Mouse (Mus musculus): ENCODE results near the gene Exoc3l2. TPM values are rescaled to one million over a fixed set of nuclear protein-coding genes. Genes with fewer than 3 reads are reported as not detected.
A peak's percentile ranks its signal among the peaks of the same experiment; 100 is the strongest.

Gene Exoc3l2
- polyA plus RNA-seq, 1 experiment from 2014 or later = 2.2 TPM

DNA sequence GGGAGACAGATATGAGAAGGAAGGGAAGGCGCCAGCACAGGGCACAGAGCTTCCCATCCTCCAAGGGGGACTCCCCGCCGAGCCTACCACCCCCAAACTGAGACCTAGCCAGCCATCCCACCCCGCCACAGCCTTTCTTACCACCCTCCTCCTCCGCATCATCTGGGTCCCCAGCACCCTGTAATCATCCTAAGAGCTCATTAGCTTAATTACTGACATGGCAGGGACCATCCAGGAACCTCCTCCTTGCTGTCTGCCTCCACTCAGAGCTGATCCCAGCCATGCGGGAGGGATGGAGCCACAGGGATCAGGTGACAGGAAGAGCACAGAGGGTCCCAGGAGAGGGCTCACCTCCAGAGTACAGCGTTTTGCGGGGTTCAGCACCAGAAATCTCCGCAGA, 26.1 kb upstream of the Exoc3l2 start:
- no peak overlapping the region for H3K4me2 ChIP-seq
- no peak for ATAC-seq (ENCODE audit: insufficient read depth)
- 81% methylated on average over 9 of the region's 9 CpGs for WGBS
- no peak for DNase-seq
- H3K27ac ChIP-seq (ENCODE audit: low read depth) = no peak overlapping the region
- no peaks in the 10 kb centered on the region for H3K27me3 ChIP-seq (ENCODE audit: insufficient read depth, low read length)
- no peaks in the 10 kb centered on the region for H3K4me1 ChIP-seq (ENCODE audit: insufficient read depth)
- TF ChIP-seq CTCF (IDR thresholded peaks at IDR 0.05; ENCODE audit: low read depth) = no peak
- peaks cover 89% of the 10 kb centered on the region for H3K36me3 ChIP-seq (ENCODE audit: insufficient read depth)
- H3K9me3 ChIP-seq (ENCODE audit: low read depth, low read length) = no peaks in the 10 kb centered on the region
- no peak overlapping the region for H3K4me3 ChIP-seq (ENCODE audit: low read depth, low read length)
- no peak overlapping the region for H3K9ac ChIP-seq

- TF ChIP-seq CTCF (IDR thresholded peaks at IDR 0.05; ENCODE audit: low read depth) = no peak
- DNase-seq (no peak), ATAC-seq (ENCODE audit: insufficient read depth) (no peak)
- no peak overlapping the region for H3K9ac ChIP-seq
- no peak overlapping the region for H3K4me3 ChIP-seq (ENCODE audit: low read depth, low read length)
- H3K4me2 ChIP-seq = no peak overlapping the region
- H3K27ac ChIP-seq (ENCODE audit: low read depth) = no peak overlapping the region
- 75% methylated on average over 9 of the region's 9 CpGs for WGBS
- H3K27me3 ChIP-seq (ENCODE audit: insufficient read depth, low read length) = no peaks in the 10 kb centered on the region
- H3K4me1 ChIP-seq (ENCODE audit: insufficient read depth) = no peaks in the 10 kb centered on the region
- peaks cover 83% of the 10 kb centered on the region for H3K36me3 ChIP-seq (ENCODE audit: insufficient read depth)
- H3K9me3 ChIP-seq (ENCODE audit: low read depth, low read length) = no peaks in the 10 kb centered on the region
These were observed 21.6 kb upstream of the Exoc3l2 start for GRCm38 (mm10) chr7:19441448-19442091.

GRCm38 (mm10) chr7:19443344-19443743, 19.8 kb upstream of the Exoc3l2 start:
- no peak overlapping the region for H3K4me2 ChIP-seq
- H3K4me3 ChIP-seq (ENCODE audit: low read depth, low read length) = no peak overlapping the region
- no peak overlapping the region for H3K9ac ChIP-seq
- peak; percentile 92 for DNase-seq
- WGBS = 39% methylated on average over 3 of the region's 3 CpGs
- H3K27me3 ChIP-seq (ENCODE audit: insufficient read depth, low read length) = no peaks in the 10 kb centered on the region
- peak; percentile 95 for TF ChIP-seq CTCF (IDR thresholded peaks at IDR 0.05; ENCODE audit: low read depth)
- no peaks in the 10 kb centered on the region for H3K9me3 ChIP-seq (ENCODE audit: low read depth, low read length)
- no peaks in the 10 kb centered on the region for H3K4me1 ChIP-seq (ENCODE audit: insufficient read depth)
- H3K27ac ChIP-seq (ENCODE audit: low read depth) = no peak overlapping the region
- peak; percentile 45; the same call in 1 of the 2 replicates for ATAC-seq (ENCODE audit: insufficient read depth)
- peaks cover 84% of the 10 kb centered on the region for H3K36me3 ChIP-seq (ENCODE audit: insufficient read depth)

DNA sequence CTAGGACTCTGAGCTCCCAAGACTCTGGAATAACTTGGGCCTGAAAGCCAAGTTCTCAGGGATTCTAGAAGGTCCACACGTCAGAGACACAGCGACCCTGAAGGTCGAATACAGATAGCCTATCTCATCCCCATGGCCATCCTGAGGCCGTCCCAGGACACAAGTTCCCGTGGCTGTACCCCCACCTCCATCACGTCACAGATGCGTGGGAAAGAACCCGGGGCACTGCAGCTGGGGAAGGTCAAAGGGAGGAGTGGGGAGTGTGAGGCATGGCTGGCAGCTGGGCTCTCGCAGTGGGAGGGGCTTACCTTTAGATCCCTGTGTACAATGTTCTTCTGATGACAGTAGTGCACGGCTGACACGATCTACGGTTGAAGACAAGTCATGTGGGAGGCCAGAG, 18.3 kb upstream of the Exoc3l2 start:
- TF ChIP-seq CTCF (IDR thresholded peaks at IDR 0.05; ENCODE audit: low read depth) = no peak
- H3K9me3 ChIP-seq (ENCODE audit: low read depth, low read length) = no peaks in the 10 kb centered on the region
- no peaks in the 10 kb centered on the region for H3K27me3 ChIP-seq (ENCODE audit: insufficient read depth, low read length)
- no peak for ATAC-seq (ENCODE audit: insufficient read depth)
- no peak overlapping the region for H3K4me2 ChIP-seq
- H3K9ac ChIP-seq = no peak overlapping the region
- no peak for DNase-seq
- H3K36me3 ChIP-seq (ENCODE audit: insufficient read depth) = peaks cover 87% of the 10 kb centered on the region
- no peak overlapping the region for H3K4me3 ChIP-seq (ENCODE audit: low read depth, low read length)
- WGBS = 71% methylated on average over 12 of the region's 12 CpGs
- no peaks in the 10 kb centered on the region for H3K4me1 ChIP-seq (ENCODE audit: insufficient read depth)
- no peak overlapping the region for H3K27ac ChIP-seq (ENCODE audit: low read depth)

GRCm38 (mm10) chr7:19447689-19448088, 15.4 kb upstream of the Exoc3l2 start:
- 90% methylated on average over 16 of the region's 16 CpGs for WGBS
- Histone ChIP-seq H3K9ac (no peak overlapping the region), H3K9me3 (ENCODE audit: low read depth, low read length) (no peaks in the 10 kb centered on the region), H3K4me2 (no peak overlapping the region), H3K4me1 (ENCODE audit: insufficient read depth) (no peaks in the 10 kb centered on the region), H3K27me3 (ENCODE audit: insufficient read depth, low read length) (no peaks in the 10 kb centered on the region), H3K4me3 (ENCODE audit: low read depth, low read length) (no peak overlapping the region), H3K36me3 (ENCODE audit: insufficient read depth) (peaks cover 83% of the 10 kb centered on the region), H3K27ac (ENCODE audit: low read depth) (no peak overlapping the region)
- TF ChIP-seq CTCF (IDR thresholded peaks at IDR 0.05; ENCODE audit: low read depth) = no peak
- ATAC-seq (ENCODE audit: insufficient read depth) (no peak), DNase-seq (no peak)

GRCm38 (mm10) chr7:19449165-19449564, 14.0 kb upstream of the Exoc3l2 start:
- no peak overlapping the region for H3K9ac ChIP-seq
- no peak for DNase-seq
- no peak overlapping the region for H3K4me2 ChIP-seq
- peaks cover 76% of the 10 kb centered on the region for H3K36me3 ChIP-seq (ENCODE audit: insufficient read depth)
- H3K27me3 ChIP-seq (ENCODE audit: insufficient read depth, low read length) = no peaks in the 10 kb centered on the region
- H3K27ac ChIP-seq (ENCODE audit: low read depth) = no peak overlapping the region
- TF ChIP-seq CTCF (IDR thresholded peaks at IDR 0.05; ENCODE audit: low read depth) = no peak
- no peaks in the 10 kb centered on the region for H3K9me3 ChIP-seq (ENCODE audit: low read depth, low read length)
- H3K4me1 ChIP-seq (ENCODE audit: insufficient read depth) = no peaks in the 10 kb centered on the region
- H3K4me3 ChIP-seq (ENCODE audit: low read depth, low read length) = no peak overlapping the region
- no peak for ATAC-seq (ENCODE audit: insufficient read depth)
- 72% methylated on average over 12 of the region's 12 CpGs for WGBS

DNA sequence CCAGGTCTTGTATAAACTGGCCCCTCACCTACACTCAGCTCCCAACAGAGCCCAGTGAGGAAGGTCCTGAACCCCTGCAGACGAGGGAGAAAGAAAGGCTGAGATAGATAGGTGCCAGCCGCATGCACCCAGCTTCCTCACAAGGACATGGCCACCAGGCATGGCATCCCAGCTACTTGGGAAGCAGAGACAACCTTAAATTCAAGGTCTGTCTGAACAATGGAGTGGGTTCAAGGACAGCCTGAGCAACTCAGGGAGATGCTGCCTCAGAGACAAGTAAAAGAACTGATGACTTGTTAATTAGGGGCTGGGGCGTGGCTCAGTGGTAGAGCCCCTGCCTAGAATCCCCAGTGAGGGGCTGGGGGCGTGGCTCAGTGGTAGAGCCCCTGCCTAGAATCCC, 7.9 kb upstream of the Exoc3l2 start:
- H3K4me3 ChIP-seq (ENCODE audit: low read depth, low read length) = no peak overlapping the region
- H3K9ac ChIP-seq = no peak overlapping the region
- ATAC-seq (ENCODE audit: insufficient read depth) (no peak), DNase-seq (no peak)
- no peak overlapping the region for H3K4me2 ChIP-seq
- no peaks in the 10 kb centered on the region for H3K27me3 ChIP-seq (ENCODE audit: insufficient read depth, low read length)
- H3K9me3 ChIP-seq (ENCODE audit: low read depth, low read length) = no peaks in the 10 kb centered on the region
- H3K36me3 ChIP-seq (ENCODE audit: insufficient read depth) = peaks cover 31% of the 10 kb centered on the region
- TF ChIP-seq CTCF (IDR thresholded peaks at IDR 0.05; ENCODE audit: low read depth) = no peak
- no peaks in the 10 kb centered on the region for H3K4me1 ChIP-seq (ENCODE audit: insufficient read depth)
- no peak overlapping the region for H3K27ac ChIP-seq (ENCODE audit: low read depth)
- 89% methylated on average over 4 of the region's 4 CpGs for WGBS
